10 mouse cellular contexts compared by ENCODE assay signal in genomic region chr19:25400212-25400913, GRCm38 (mm10).
DNase-seq lines count a peak whose midpoint lies in the region; ATAC-seq and TF ChIP-seq lines count a peak whose summit lies in the region.
"Had no signal": no experiment of that assay in that cellular context is flagged by ENCODE, and none has a peak within 500 bp of the region (broad histone marks: within the 10 kb centered on the region; RNA-seq: fewer than 3 reads in every experiment).

No protein-coding gene starts in this region.

- 0 out of 2 replicates have a peak, but pooled peaks have one; percentile 32 for ATAC-seq in lung, embryonic 15.5 days (ENCODE audit: borderline replicate concordance, extremely low read depth, low FRiP score, low TSS enrichment)
- peak; percentile 58 for ATAC-seq in forebrain, postnatal 0 days
- ATAC-seq in stomach, embryonic 16.5 days (ENCODE audit: insufficient read depth, low FRiP score), result peak; percentile 73; the same call in 1 of the 2 replicates
- no peak for ATAC-seq in CD4-positive, CD25-positive, alpha-beta regulatory T cell, adult 4 months

- no peaks in the 10 kb centered on the region for H3K9me3 ChIP-seq in lung, embryonic 15.5 days
- H3K9me3 ChIP-seq in forebrain, postnatal 0 days (ENCODE audit: low read length), result no peaks in the 10 kb centered on the region
- no peaks in the 10 kb centered on the region for H3K9me3 ChIP-seq in stomach, embryonic 16.5 days (replicated peaks; ENCODE audit: control insufficient read depth, low read length)

- H3K27ac ChIP-seq in lung, embryonic 15.5 days, result 0 out of 2 replicates have a peak overlapping the region, but pooled peaks have one; percentile 16
- H3K27ac ChIP-seq in forebrain, postnatal 0 days (ENCODE audit: low read depth, low read length), result no peak overlapping the region
- peak overlapping the region; percentile 86 for H3K27ac ChIP-seq in stomach, embryonic 16.5 days (ENCODE audit: low read length)
- H3K27ac ChIP-seq: macrophage had no signal

- H3K27me3 ChIP-seq in lung, embryonic 15.5 days, result no peaks in the 10 kb centered on the region
- H3K27me3 ChIP-seq in forebrain, postnatal 0 days (ENCODE audit: insufficient read depth, low read length), result no peaks in the 10 kb centered on the region; the same call in none of the 2 replicates
- no peaks in the 10 kb centered on the region for H3K27me3 ChIP-seq in stomach, embryonic 16.5 days (ENCODE audit: control insufficient read depth, insufficient read depth, low read length)

- no peaks in the 10 kb centered on the region for H3K36me3 ChIP-seq in lung, embryonic 15.5 days
- no peaks in the 10 kb centered on the region for H3K36me3 ChIP-seq in forebrain, postnatal 0 days (ENCODE audit: insufficient read depth)
- no peaks in the 10 kb centered on the region for H3K36me3 ChIP-seq in stomach, embryonic 16.5 days (ENCODE audit: control insufficient read depth, insufficient read depth, low read length)

- DNase-seq in lung, postnatal 36 days, result no peak
- DNase-seq in forebrain, postnatal 0 days, result no peak
- DNase-seq in kidney, postnatal 36 days, result peak; percentile 57 to 59
- no peak for DNase-seq in thymus, adult 18-20 months
- DNase-seq in spleen, postnatal 14 days (ENCODE audit: low spot score in 2 of 2), result no peak

- TF ChIP-seq CTCF in forebrain, postnatal 0 days (IDR thresholded peaks at IDR 0.05; ENCODE audit: low read depth), result no peak

- peaks cover 41% of the 10 kb centered on the region for H3K4me1 ChIP-seq in lung, embryonic 15.5 days
- H3K4me1 ChIP-seq in forebrain, postnatal 0 days (ENCODE audit: insufficient read depth), result peaks cover 11% of the 10 kb centered on the region; the same call in 1 of the 2 replicates
- peaks cover 36% of the 10 kb centered on the region for H3K4me1 ChIP-seq in stomach, embryonic 16.5 days (ENCODE audit: control insufficient read depth, insufficient read depth, low read length)

- H3K4me3 ChIP-seq in lung, embryonic 15.5 days, result no peak overlapping the region
- H3K4me3 ChIP-seq in forebrain, postnatal 0 days (ENCODE audit: low read depth, low read length), result no peak overlapping the region; the same call in 1 of the 2 replicates
- peak overlapping the region; percentile 20 for H3K4me3 ChIP-seq in stomach, embryonic 16.5 days (replicated peaks; ENCODE audit: low read length)
- H3K4me3 ChIP-seq: erythroblast, embryonic 14.5 days had no signal

- H3K4me2 ChIP-seq in lung, embryonic 15.5 days, result peak overlapping the region; percentile 42
- H3K4me2 ChIP-seq in forebrain, postnatal 0 days (ENCODE audit: low read depth), result peak overlapping the region; percentile 32
- peak overlapping the region; percentile 49 for H3K4me2 ChIP-seq in stomach, embryonic 16.5 days (ENCODE audit: low read depth, low read length)

- H3K9ac ChIP-seq in lung, embryonic 15.5 days, result no peak overlapping the region
- H3K9ac ChIP-seq in forebrain, postnatal 0 days, result no peak overlapping the region
- H3K9ac ChIP-seq in stomach, embryonic 16.5 days (ENCODE audit: low read length), result peak overlapping the region; percentile 40

- 28% methylated on average over 13 of the region's 13 CpGs for WGBS in lung, embryonic 15.5 days
- WGBS in forebrain, postnatal 0 days, result 22% methylated on average over 13 of the region's 13 CpGs
- 24% methylated on average over 13 of the region's 13 CpGs for WGBS in stomach, embryonic 16.5 days

Comparison
In these comparisons a context has a peak if more than half of its experiments do, and no peak if none do; other contexts are left out.
1. DNase-seq: peak in kidney, postnatal 36 days (2 of 2); none in lung, postnatal 36 days (single experiment), forebrain, postnatal 0 days (single experiment), thymus, adult 18-20 months (0 of 2) and spleen, postnatal 14 days (0 of 2).
2. Peak in every context shown above with its lines, with median percentiles within 50 percentile points of each other: H3K4me2 ChIP-seq.